9 mouse cellular contexts compared by ENCODE assay signal in the genomic region with DNA sequence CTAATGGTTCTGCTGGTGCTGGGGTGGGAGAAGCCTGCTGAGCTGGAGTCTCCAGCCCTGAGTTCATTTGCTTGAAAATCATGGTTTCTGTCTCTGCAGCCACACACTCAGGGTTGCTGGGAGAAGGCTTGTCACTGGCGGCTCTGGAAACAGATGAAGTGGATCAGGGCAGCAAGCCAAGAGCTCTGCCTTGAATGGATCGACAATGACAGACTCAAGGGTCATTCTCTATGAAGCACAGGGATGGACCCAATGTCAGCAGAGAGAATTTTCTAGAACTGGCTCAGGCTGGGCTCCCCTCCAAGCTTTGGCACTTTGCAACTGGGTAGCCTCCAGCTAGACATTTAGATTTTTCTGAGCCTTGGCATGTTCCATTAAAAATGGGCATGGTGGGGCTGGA.
DNase-seq lines count a peak whose midpoint lies in the region; ATAC-seq and TF ChIP-seq lines count a peak whose summit lies in the region.
"Had no signal": no experiment of that assay in that cellular context is flagged by ENCODE, and none has a peak within 500 bp of the region (broad histone marks: within the 10 kb centered on the region; RNA-seq: fewer than 3 reads in every experiment).

No protein-coding gene starts in this region.

- no peak overlapping the region for H3K27ac ChIP-seq in heart, adult 2 months
- H3K27ac ChIP-seq: liver, embryonic 15.5 days had no signal

- no peaks in the 10 kb centered on the region for H3K36me3 ChIP-seq in heart, adult 2 months (ENCODE audit: control insufficient read depth, insufficient read depth, low read length)
- H3K36me3 ChIP-seq: liver, embryonic 15.5 days had no signal

- 14% methylated on average over 2 of the region's 2 CpGs for WGBS in heart, adult 2 months

- peak; percentile 81 for DNase-seq in Muller cell, postnatal 12 days (ENCODE audit: inconsistent ontology term)
- peak; percentile 63 for DNase-seq in adrenal gland, adult 8-10 months
- DNase-seq in heart, adult 2 months, result peak; percentile 59 to 69
- DNase-seq in kidney, postnatal 10 days, result peak; percentile 82
- DNase-seq in lung, postnatal 4 days, result peak; percentile 32 to 38
- no peak for DNase-seq in adipocyte (ENCODE audit: low spot score)

- TF ChIP-seq EP300 in heart, adult 2 months (IDR thresholded peaks at IDR 0.05; ENCODE audit: insufficient read depth, low read depth, low read length), result no peak

- no peak overlapping the region for H3K9ac ChIP-seq in heart, adult 2 months (ENCODE audit: low read depth, low read length)
- H3K9ac ChIP-seq: liver, embryonic 15.5 days had no signal

- H3K4me3 ChIP-seq in heart, adult 2 months, result no peak overlapping the region
- H3K4me3 ChIP-seq: erythroblast, embryonic 14.5 days; liver, embryonic 15.5 days had no signal

- intact Hi-C loops in heart, adult 2 months (cut with DNase I), result no loop called here

- TF ChIP-seq CTCF in heart, adult 2 months (IDR thresholded peaks at IDR 0.05), result no peak

- H3K27me3 ChIP-seq in heart, adult 2 months (ENCODE audit: control insufficient read depth, insufficient read depth, low read length), result no peaks in the 10 kb centered on the region
- H3K27me3 ChIP-seq: liver, embryonic 15.5 days had no signal

- H3K4me1 ChIP-seq in heart, adult 2 months (ENCODE audit: control insufficient read depth, insufficient read depth, low read length), result no peaks in the 10 kb centered on the region
- H3K4me1 ChIP-seq: liver, embryonic 15.5 days had no signal

- H3K79me2 ChIP-seq in heart, adult 2 months (replicated peaks; ENCODE audit: control insufficient read depth, insufficient read depth, low read length), result no peaks in the 10 kb centered on the region

- no peak for TF ChIP-seq POLR2A in heart, adult 2 months (IDR thresholded peaks at IDR 0.05; ENCODE audit: insufficient read depth, low read depth, low read length)

- ATAC-seq in activated CD4-positive, CD25-positive, alpha-beta regulatory T cell, adult 4 months, result no peak
